In genomic region chrX:12133836-12134431, GRCm38 (mm10) we compare ENCODE assay signal across 9 mouse cellular contexts. TPM values are rescaled to one million over a fixed set of nuclear protein-coding genes. Genes with fewer than 3 reads are reported as not detected.
A peak's percentile ranks its signal among the peaks of the same experiment; 100 is the strongest.
DNase-seq lines count a peak whose midpoint lies in the region; ATAC-seq and TF ChIP-seq lines count a peak whose summit lies in the region.
"Had no signal": no experiment of that assay in that cellular context is flagged by ENCODE, and none has a peak within 500 bp of the region (broad histone marks: within the 10 kb centered on the region; RNA-seq: fewer than 3 reads in every experiment).

No protein-coding gene starts in this region.

- H3K9ac ChIP-seq in kidney, postnatal 0 days (ENCODE audit: low read depth, low read length) = peak overlapping the region; percentile 42; the same call in 1 of the 2 replicates
- H3K9ac ChIP-seq in embryonic facial prominence, embryonic 15.5 days = no peak overlapping the region
- peak overlapping the region; percentile 27; the same call in 1 of the 2 replicates for H3K9ac ChIP-seq in limb, embryonic 12.5 days (replicated peaks)

- DNase-seq in kidney, postnatal 0 days (ENCODE audit: low spot score) = no peak
- no peak for DNase-seq in kidney, adult 18-20 months
- DNase-seq in urinary bladder, adult 18-20 months (ENCODE audit: low spot score in 2 of 2) = no peak
- DNase-seq in left cerebral cortex, adult 8-10 months (ENCODE audit: low spot score in 2 of 2) = no peak
- DNase-seq in adrenal gland, postnatal 36 days = no peak
- DNase-seq: kidney, adult 9 months had no signal

- no peaks in the 10 kb centered on the region for H3K36me3 ChIP-seq in kidney, postnatal 0 days (ENCODE audit: insufficient read depth, low read length)
- H3K36me3 ChIP-seq in embryonic facial prominence, embryonic 15.5 days = no peaks in the 10 kb centered on the region
- H3K36me3 ChIP-seq in limb, embryonic 12.5 days = no peaks in the 10 kb centered on the region
- H3K36me3 ChIP-seq in small intestine, adult 2 months (ENCODE audit: control insufficient read depth, insufficient read depth, low read length) = no peaks in the 10 kb centered on the region

- H3K4me3 ChIP-seq in kidney, postnatal 0 days (replicated peaks; ENCODE audit: low read depth, low read length) = no peak overlapping the region
- peak overlapping the region; percentile 41 for H3K4me3 ChIP-seq in embryonic facial prominence, embryonic 15.5 days (replicated peaks)
- H3K4me3 ChIP-seq in limb, embryonic 12.5 days (replicated peaks) = peak overlapping the region; percentile 30
- H3K4me3 ChIP-seq in small intestine, adult 2 months (ENCODE audit: low read depth, low read length) = peak overlapping the region; percentile 55

- H3K27ac ChIP-seq in kidney, postnatal 0 days = peak overlapping the region; percentile 77
- H3K27ac ChIP-seq in embryonic facial prominence, embryonic 15.5 days (replicated peaks) = peak overlapping the region; percentile 84
- peak overlapping the region; percentile 87 for H3K27ac ChIP-seq in limb, embryonic 12.5 days
- peak overlapping the region; percentile 71; the same call in 1 of the 2 replicates for H3K27ac ChIP-seq in small intestine, adult 2 months (ENCODE audit: insufficient read depth, low read depth, low read length)

- no peak for TF ChIP-seq CTCF in kidney, postnatal 0 days (IDR thresholded peaks at IDR 0.05; ENCODE audit: low read depth)
- no peak for TF ChIP-seq CTCF in small intestine, adult 2 months (IDR thresholded peaks at IDR 0.05; ENCODE audit: extremely low read depth, insufficient read length, insufficient replicate concordance, low read depth, low read length)

- no peaks in the 10 kb centered on the region for H3K9me3 ChIP-seq in kidney, postnatal 0 days (replicated peaks; ENCODE audit: low read length)
- H3K9me3 ChIP-seq in embryonic facial prominence, embryonic 15.5 days (replicated peaks) = no peaks in the 10 kb centered on the region
- no peaks in the 10 kb centered on the region for H3K9me3 ChIP-seq in limb, embryonic 12.5 days

- H3K27me3 ChIP-seq in kidney, postnatal 0 days (ENCODE audit: insufficient read depth, low read length) = no peaks in the 10 kb centered on the region
- H3K27me3 ChIP-seq in embryonic facial prominence, embryonic 15.5 days = peaks cover 83% of the 10 kb centered on the region
- H3K27me3 ChIP-seq in limb, embryonic 12.5 days = peaks cover 97% of the 10 kb centered on the region
- no peaks in the 10 kb centered on the region; the same call in 1 of the 2 replicates for H3K27me3 ChIP-seq in small intestine, adult 2 months (ENCODE audit: control insufficient read depth, insufficient read depth, low read length)

- H3K4me2 ChIP-seq in kidney, postnatal 0 days (ENCODE audit: low read length) = peak overlapping the region; percentile 75
- H3K4me2 ChIP-seq in embryonic facial prominence, embryonic 15.5 days (replicated peaks) = peak overlapping the region; percentile 71
- peak overlapping the region; percentile 74 for H3K4me2 ChIP-seq in limb, embryonic 12.5 days

- 8% methylated on average over 21 of the region's 21 CpGs for WGBS in kidney, postnatal 0 days
- WGBS in embryonic facial prominence, embryonic 15.5 days = 6% methylated on average over 17 of the region's 21 CpGs
- WGBS in limb, embryonic 12.5 days = 2% methylated on average over 21 of the region's 21 CpGs
- WGBS in small intestine, adult 2 months = 8% methylated on average over 18 of the region's 21 CpGs

- TF ChIP-seq POLR2A in small intestine, adult 2 months (IDR thresholded peaks at IDR 0.05; ENCODE audit: low read depth, low read length) = no peak

- H3K4me1 ChIP-seq in kidney, postnatal 0 days (replicated peaks; ENCODE audit: insufficient read depth, low read length) = no peaks in the 10 kb centered on the region
- peaks cover 47% of the 10 kb centered on the region for H3K4me1 ChIP-seq in embryonic facial prominence, embryonic 15.5 days
- H3K4me1 ChIP-seq in limb, embryonic 12.5 days (replicated peaks) = peaks cover 72% of the 10 kb centered on the region
- peaks cover 26% of the 10 kb centered on the region for H3K4me1 ChIP-seq in small intestine, adult 2 months (ENCODE audit: control insufficient read depth, insufficient read depth, insufficient read length, low read length)

- ATAC-seq in kidney, postnatal 0 days (replicated peaks; ENCODE audit: low FRiP score, low read depth) = no peak
- no peak for ATAC-seq in embryonic facial prominence, embryonic 15.5 days (ENCODE audit: insufficient number of reproducible peaks, low FRiP score, low TSS enrichment, low read depth)
- peak; percentile 16; the same call in 1 of the 2 replicates for ATAC-seq in limb, embryonic 12.5 days (ENCODE audit: insufficient number of reproducible peaks, insufficient read depth, low FRiP score, low TSS enrichment, low read depth)

RNA-seq across cellular contexts. Expression of gene Bcor, which starts 26.2 kb away (rescaled TPM):
- 12.2 and 12.8 TPM in 2 replicates for polyA plus RNA-seq in kidney, postnatal 0 days (2015; fragmentation: Nextera tagmentation; extraction: Ambion mirVana)
- 13.9 and 14.5 TPM in 2 replicates for polyA plus RNA-seq in embryonic facial prominence, embryonic 15.5 days (2015; fragmentation: Nextera tagmentation; extraction: Ambion mirVana)
- polyA plus RNA-seq in limb, embryonic 12.5 days (2016; fragmentation: Nextera tagmentation; extraction: Ambion mirVana) = 25.6 and 30.5 TPM in 2 replicates
- 4.5 and 5.5 TPM in 2 replicates for polyA plus RNA-seq in small intestine, adult 2 months (2012; rRNA removed)
- 10 to 100 TPM; 27.1 to 32.2 (median 27.4) TPM for total RNA-seq in left cerebral cortex, adult 8-10 months (2022)
- 10 to 100 TPM; 14.5 to 16.0 TPM for total RNA-seq in adrenal gland, postnatal 36 days (2021)
